Mouse (Mus musculus) liver, embryonic 15.5 days (tissue): ENCODE measurements at regions not wholly inside any gene's neighbourhood (a gene's known extent, or its start where the extent isn't known, plus 50 kb on each side); places are given as distances from the start of the nearest gene placed in this dataset.

Experiments
- ATAC-seq: fragments of 200-750 bp; cut with Nextera tagmentation; 2 replicates; pipeline ENCODE4 v1.8.0; 2017; ENCODE audit warnings: moderate number of reproducible peaks, mild to moderate bottlenecking, moderate library complexity; ENCODE audit not compliant: insufficient read depth
- H3K27ac ChIP-seq: fragments of 300-500 bp; sonication (generic); replicated peaks from 2 replicates; pipeline ENCODE4 v1.5.1; 2015; ENCODE audit warnings: mild to moderate bottlenecking, inconsistent platforms
- H3K27me3 ChIP-seq: fragments of 300-500 bp; sonication (generic); 2 replicates; pipeline ENCODE4 v1.6.1; 2015; ENCODE audit warnings: mild to moderate bottlenecking, inconsistent platforms
- H3K36me3 ChIP-seq: fragments of 300-500 bp; sonication (generic); replicated peaks from 2 replicates; pipeline ENCODE4 v1.6.1; 2015; ENCODE audit warnings: moderate library complexity, mild to moderate bottlenecking, inconsistent platforms
- H3K4me1 ChIP-seq: fragments of 300-500 bp; sonication (generic); replicated peaks from 2 replicates; pipeline ENCODE4 v1.6.1; 2015; ENCODE audit warnings: inconsistent platforms
- H3K4me2 ChIP-seq: fragments of 300-500 bp; sonication (generic); 2 replicates; pipeline ENCODE4 v1.6.1; 2015; ENCODE audit warnings: moderate library complexity, mild to moderate bottlenecking, inconsistent platforms
- H3K4me3 ChIP-seq: fragments of 300-500 bp; sonication (generic); replicated peaks from 2 replicates; pipeline ENCODE4 v1.5.1; 2015; ENCODE audit warnings: mild to moderate bottlenecking, inconsistent platforms
- H3K9ac ChIP-seq: fragments of 300-500 bp; sonication (generic); 2 replicates; pipeline ENCODE4 v1.6.1; 2015; ENCODE audit warnings: moderate library complexity, mild to moderate bottlenecking, inconsistent platforms
- H3K9me3 ChIP-seq: fragments of 300-500 bp; sonication (generic); replicated peaks from 2 replicates; pipeline ENCODE4 v1.6.1; 2016; ENCODE audit warnings: inconsistent platforms
- WGBS: fragments of 180-500 bp; shearing (Covaris S2); methylation state at CpG from one replicate; pipeline ENCODE4 v1.1.7; 2015; ENCODE audit warnings: mixed read lengths; ENCODE audit not compliant: insufficient replicate concordance; 5-methylcytosine and 5-hydroxymethylcytosine counted together

DNA sequence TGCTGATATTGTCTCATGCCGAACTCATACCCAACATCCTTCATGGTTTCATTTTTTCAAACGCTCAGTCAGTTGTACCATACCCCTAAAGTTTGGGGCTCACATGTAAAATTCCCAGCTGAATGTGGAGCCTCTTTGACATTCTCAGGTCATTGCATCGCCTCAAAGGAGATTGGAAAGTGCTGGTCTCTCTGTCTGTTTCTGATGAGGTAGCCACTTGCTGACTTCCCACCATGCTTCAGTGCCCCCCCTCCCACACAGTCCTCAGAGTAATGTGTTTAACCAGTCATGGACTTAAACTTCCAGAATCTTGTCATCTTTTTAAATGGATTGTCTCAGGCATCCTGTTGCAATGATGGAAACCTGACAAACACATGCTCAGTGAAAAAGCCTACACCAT is 220.9 kb upstream of the Cxxc4 start:
- no peaks in the 10 kb centered on the region for H3K4me1 ChIP-seq
- H3K4me3 ChIP-seq = no peak overlapping the region
- no peak overlapping the region for H3K27ac ChIP-seq
- no peaks in the 10 kb centered on the region for H3K9me3 ChIP-seq
- H3K9ac ChIP-seq = no peak overlapping the region
- H3K36me3 ChIP-seq = no peaks in the 10 kb centered on the region
- no peak overlapping the region for H3K4me2 ChIP-seq
- ATAC-seq = no peak
- H3K27me3 ChIP-seq = no peaks in the 10 kb centered on the region
- WGBS = 54% methylated on average over 3 of the region's 3 CpGs

DNA sequence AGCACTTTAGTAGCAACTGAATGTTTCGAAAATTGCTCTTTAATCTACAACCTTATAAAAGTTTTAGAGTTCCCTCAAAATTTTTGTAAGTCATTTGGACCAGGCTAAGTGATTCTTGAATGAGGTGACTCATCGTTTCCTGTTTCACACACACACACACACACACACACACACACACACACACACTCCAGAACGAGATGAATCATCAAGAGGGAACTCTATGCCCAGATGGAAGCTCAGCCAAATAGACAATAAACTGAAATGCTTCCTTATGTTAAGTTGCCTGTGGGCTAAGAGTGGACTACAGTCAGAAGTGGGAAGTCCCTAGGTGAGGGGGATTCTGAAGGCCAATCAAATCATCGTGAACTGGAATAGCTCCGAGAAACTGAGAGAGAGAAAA is 202.4 kb upstream of the Cxxc4 start:
- WGBS = 41% methylated on average over 5 of the region's 5 CpGs
- H3K4me3 ChIP-seq = no peak overlapping the region
- no peaks in the 10 kb centered on the region for H3K4me1 ChIP-seq
- H3K36me3 ChIP-seq = no peaks in the 10 kb centered on the region
- no peak overlapping the region for H3K4me2 ChIP-seq
- H3K9me3 ChIP-seq = no peaks in the 10 kb centered on the region
- ATAC-seq = no peak
- no peak overlapping the region for H3K9ac ChIP-seq
- no peak overlapping the region for H3K27ac ChIP-seq
- no peaks in the 10 kb centered on the region for H3K27me3 ChIP-seq

DNA sequence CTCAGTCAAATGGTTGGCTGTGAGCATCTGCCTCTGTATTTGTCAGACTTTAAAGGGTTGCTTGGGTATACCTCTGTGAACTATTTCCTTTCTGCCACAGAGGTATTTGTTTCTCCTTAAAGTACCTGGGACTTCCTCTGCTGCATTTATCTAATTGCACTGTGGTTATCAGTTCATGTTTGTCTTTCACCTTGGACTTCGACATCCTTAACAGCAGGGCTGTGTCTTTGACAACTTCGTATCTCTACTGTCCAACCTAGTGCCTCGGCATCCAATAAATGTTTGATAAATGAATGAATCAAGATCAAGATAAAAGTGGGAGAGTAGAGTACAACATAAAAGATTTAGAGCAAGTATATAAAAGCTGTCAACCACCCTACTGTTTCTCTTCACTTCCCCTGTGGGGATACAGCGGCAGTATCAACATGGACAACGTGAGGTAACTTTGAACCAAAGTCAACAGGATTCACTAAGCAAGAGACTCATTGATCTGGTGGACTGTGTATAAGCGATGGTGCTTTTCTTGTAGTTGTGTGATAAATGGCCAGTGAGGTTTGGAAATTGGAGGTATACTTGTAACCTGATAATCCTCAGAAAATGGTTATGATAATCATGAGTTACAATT is 199.9 kb upstream of the Cxxc4 start:
- ATAC-seq = no peak
- Histone ChIP-seq H3K4me1 (no peaks in the 10 kb centered on the region), H3K9ac (no peak overlapping the region), H3K4me2 (no peak overlapping the region), H3K4me3 (no peak overlapping the region), H3K36me3 (no peaks in the 10 kb centered on the region), H3K9me3 (no peaks in the 10 kb centered on the region), H3K27me3 (no peaks in the 10 kb centered on the region), H3K27ac (no peak overlapping the region)
- WGBS = 67% methylated on average over 6 of the region's 6 CpGs

DNA sequence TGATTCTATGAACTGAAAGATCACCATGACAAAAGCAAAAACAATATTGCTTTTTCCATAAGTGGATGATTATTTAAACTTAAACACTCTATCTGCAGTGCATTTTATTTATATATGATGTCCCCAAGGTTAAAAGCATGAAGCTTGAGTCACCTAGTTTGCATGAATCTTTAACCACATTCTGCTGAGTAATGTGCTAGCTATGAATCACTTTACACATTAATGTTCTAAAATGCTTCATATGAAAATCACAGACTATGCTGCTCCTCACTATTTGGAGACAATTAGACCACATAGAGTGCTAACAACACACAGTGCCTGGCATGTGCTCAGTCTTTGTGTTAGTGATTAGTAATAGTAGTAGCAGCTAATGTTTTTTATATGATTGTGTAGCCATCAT is 185.6 kb upstream of the Cxxc4 start:
- no peak for ATAC-seq
- no peaks in the 10 kb centered on the region for H3K4me1 ChIP-seq
- H3K27ac ChIP-seq = no peak overlapping the region
- no peaks in the 10 kb centered on the region for H3K27me3 ChIP-seq
- H3K4me2 ChIP-seq = no peak overlapping the region
- no peak overlapping the region for H3K9ac ChIP-seq
- H3K4me3 ChIP-seq = no peak overlapping the region
- H3K9me3 ChIP-seq = no peaks in the 10 kb centered on the region
- H3K36me3 ChIP-seq = no peaks in the 10 kb centered on the region

DNA sequence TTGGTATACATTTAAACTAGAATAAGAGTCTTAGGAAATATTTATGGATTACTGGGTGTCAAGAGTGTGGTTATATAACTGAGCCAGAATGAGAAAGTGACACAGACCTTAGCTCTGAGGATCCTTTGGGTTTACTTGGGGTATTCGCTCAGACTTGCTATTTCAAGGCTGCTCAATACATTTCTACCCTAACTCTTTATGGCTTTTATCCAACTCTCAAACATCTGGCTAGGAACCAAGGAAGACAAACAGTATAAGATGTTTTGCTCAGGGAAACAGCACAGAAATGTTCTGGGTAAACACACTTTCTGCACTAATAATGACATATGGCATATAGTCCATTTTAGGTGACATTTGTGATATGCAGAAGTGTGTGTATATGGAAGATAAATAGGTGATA is 153.8 kb upstream of the Cxxc4 start:
- 63% methylated on average over 1 of the region's 1 CpGs for WGBS
- H3K4me3 ChIP-seq = no peak overlapping the region
- H3K9me3 ChIP-seq = no peaks in the 10 kb centered on the region
- H3K36me3 ChIP-seq = no peaks in the 10 kb centered on the region
- no peaks in the 10 kb centered on the region for H3K27me3 ChIP-seq
- H3K4me1 ChIP-seq = no peaks in the 10 kb centered on the region
- H3K27ac ChIP-seq = no peak overlapping the region
- no peak overlapping the region for H3K9ac ChIP-seq
- ATAC-seq = no peak
- H3K4me2 ChIP-seq = no peak overlapping the region

DNA sequence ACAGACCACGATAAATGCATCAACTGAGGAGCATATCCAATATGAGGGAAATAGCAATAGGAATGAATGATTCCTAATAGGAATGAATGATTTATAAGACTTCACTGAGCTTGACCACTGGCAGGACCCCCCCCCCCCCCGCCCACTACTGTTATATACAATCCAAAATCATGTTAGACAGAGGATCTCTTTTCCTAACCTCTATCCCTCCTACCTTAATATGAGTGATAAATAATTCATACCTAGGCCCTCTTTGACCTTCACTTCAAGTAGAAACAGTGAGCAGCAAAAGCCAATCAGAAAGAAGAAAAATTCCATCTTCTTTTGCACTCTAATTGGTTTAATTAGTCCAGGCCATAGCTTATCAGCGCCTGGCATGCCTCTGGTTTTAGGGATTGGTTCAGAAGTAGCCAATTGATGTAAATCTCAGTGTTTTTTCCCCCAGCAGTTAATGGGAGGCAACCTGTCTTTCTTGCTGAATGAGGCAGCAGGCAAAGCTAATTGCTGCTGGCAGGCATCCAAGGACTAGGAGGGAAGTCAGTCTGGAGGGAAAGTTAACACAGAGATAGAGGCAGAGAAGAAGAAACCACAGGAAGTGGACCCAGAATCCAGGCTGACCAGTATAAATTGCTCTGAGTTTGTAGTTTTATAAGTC is 136.7 kb upstream of the Cxxc4 start:
- WGBS = 47% methylated on average over 3 of the region's 3 CpGs
- Histone ChIP-seq H3K9ac (no peak overlapping the region), H3K4me3 (no peak overlapping the region), H3K27ac (no peak overlapping the region), H3K9me3 (no peaks in the 10 kb centered on the region), H3K4me1 (no peaks in the 10 kb centered on the region), H3K27me3 (no peaks in the 10 kb centered on the region), H3K4me2 (no peak overlapping the region), H3K36me3 (no peaks in the 10 kb centered on the region)
- ATAC-seq = no peak

DNA sequence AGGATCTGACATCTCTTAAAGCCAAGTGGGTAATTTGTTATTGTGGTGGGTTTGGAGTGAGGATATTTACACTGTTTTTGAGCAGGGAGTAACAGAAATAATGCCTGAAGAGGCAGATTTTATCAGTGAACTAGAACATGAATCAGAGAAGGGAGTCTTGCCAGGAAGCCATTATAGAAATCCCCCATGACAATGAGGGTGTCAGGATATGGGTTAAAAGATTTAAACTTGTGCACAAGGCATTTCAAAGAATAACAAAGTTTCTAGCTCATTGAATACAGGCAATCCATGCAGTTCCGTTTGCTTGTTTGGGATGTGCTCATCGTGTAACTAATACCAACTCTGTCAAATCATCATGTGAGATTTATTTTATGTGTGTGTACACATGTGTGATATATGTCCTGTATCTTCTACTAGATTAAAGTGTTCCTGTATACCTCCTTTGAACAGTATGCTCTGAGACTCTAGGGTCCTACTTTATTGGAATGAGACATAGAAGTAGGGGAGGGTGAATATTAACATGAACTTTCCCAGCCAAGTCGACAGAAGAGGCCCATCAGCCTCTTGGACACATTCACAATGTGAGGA is 134.0 kb upstream of the Cxxc4 start:
- no peaks in the 10 kb centered on the region for H3K36me3 ChIP-seq
- H3K4me2 ChIP-seq = no peak overlapping the region
- no peaks in the 10 kb centered on the region for H3K9me3 ChIP-seq
- WGBS = 60% methylated on average over 3 of the region's 3 CpGs
- no peak overlapping the region for H3K9ac ChIP-seq
- H3K27ac ChIP-seq = no peak overlapping the region
- no peaks in the 10 kb centered on the region for H3K4me1 ChIP-seq
- H3K27me3 ChIP-seq = no peaks in the 10 kb centered on the region
- ATAC-seq = no peak
- no peak overlapping the region for H3K4me3 ChIP-seq

DNA sequence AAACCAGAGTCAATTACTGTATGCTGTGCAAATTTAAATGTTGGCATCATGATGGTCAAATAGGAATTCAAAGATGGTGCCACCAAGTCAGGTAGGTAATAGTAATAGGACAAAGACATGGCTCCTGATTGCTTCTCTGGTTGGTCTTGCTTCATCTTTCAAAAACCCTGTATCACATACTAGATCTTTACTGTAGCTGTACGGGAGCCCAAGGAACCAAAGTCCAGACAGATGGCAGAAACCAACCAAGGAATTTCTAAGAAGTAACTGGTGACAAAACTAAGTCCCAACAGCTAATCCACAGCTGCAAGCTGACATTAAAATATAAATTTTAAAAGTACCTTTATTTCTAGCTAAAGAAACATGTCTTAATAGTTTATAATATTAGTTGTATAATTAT is 131.7 kb upstream of the Cxxc4 start:
- H3K27ac ChIP-seq = no peak overlapping the region
- H3K4me2 ChIP-seq = no peak overlapping the region
- no peaks in the 10 kb centered on the region for H3K4me1 ChIP-seq
- H3K27me3 ChIP-seq = no peaks in the 10 kb centered on the region
- no peaks in the 10 kb centered on the region for H3K36me3 ChIP-seq
- no peak overlapping the region for H3K9ac ChIP-seq
- no peak for ATAC-seq
- H3K9me3 ChIP-seq = no peaks in the 10 kb centered on the region
- WGBS = 52% methylated on average over 1 of the region's 1 CpGs
- no peak overlapping the region for H3K4me3 ChIP-seq

DNA sequence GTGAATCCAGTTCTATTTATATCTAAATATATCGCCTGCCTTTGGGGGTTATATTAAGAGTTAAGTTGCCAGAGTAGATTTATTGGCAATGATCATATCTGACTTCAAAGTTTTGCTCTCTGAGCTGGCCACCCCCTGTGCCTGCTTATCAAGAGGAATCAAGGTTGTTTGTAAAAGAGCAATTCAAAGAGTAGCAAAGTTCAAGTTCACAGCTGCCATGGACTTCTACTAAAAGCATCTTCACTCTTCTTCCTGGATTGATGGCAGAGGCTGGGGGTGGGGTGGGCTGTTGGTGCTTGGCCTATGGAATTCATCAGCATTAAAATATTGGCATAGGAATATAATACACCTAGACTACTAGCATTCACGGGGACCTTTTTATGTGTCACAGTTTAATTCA is 131.2 kb upstream of the Cxxc4 start:
- no peaks in the 10 kb centered on the region for H3K36me3 ChIP-seq
- H3K27me3 ChIP-seq = no peaks in the 10 kb centered on the region
- H3K4me3 ChIP-seq = no peak overlapping the region
- no peaks in the 10 kb centered on the region for H3K4me1 ChIP-seq
- no peaks in the 10 kb centered on the region for H3K9me3 ChIP-seq
- H3K9ac ChIP-seq = no peak overlapping the region
- no peak for ATAC-seq
- 60% methylated on average over 2 of the region's 2 CpGs for WGBS
- no peak overlapping the region for H3K27ac ChIP-seq
- no peak overlapping the region for H3K4me2 ChIP-seq

DNA sequence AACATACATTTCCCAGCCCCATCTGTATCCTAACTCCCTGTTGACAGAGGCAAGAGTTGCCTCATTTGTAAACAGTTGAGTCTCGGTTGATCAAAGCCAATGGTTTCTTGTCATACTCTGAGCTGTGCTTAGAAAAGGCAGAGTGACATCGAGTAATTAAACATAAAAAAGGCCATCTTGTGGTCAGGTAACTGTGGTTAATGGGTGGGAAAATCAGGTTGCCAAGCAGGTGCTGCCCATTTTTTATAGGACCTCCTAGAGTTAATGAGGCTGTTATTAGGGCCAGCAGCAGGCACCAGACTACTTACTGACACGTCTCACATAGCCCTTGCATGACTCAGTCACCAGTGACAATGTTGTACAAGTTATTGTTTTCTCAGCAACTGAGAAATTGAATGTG is 130.7 kb upstream of the Cxxc4 start:
- WGBS = 50% methylated on average over 3 of the region's 3 CpGs
- Histone ChIP-seq H3K9ac (no peak overlapping the region), H3K4me3 (no peak overlapping the region), H3K4me2 (no peak overlapping the region), H3K36me3 (no peaks in the 10 kb centered on the region), H3K27me3 (no peaks in the 10 kb centered on the region), H3K9me3 (no peaks in the 10 kb centered on the region), H3K27ac (no peak overlapping the region), H3K4me1 (no peaks in the 10 kb centered on the region)
- ATAC-seq = no peak

DNA sequence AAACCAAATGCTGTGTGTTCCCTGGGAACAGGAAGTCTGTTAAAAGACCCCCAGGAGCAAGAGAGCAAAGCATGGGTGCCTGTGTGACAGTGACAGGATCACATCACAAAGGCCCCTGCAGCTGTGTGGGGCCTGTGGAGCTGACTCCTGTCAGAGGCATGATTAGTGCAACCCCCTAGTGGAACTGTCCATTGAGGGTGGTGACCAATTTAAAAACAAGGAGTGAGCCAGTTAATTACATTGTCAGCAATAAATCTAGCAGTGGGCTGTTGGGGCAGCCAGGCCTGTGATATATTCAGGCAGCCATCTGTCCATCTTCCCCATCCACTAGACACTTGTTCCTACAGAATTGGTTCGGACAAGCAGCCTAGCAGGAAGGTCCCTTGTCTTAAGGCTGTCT is 121.8 kb upstream of the Cxxc4 start:
- no peaks in the 10 kb centered on the region for H3K4me1 ChIP-seq
- ATAC-seq = no peak
- H3K4me3 ChIP-seq = no peak overlapping the region
- H3K36me3 ChIP-seq = no peaks in the 10 kb centered on the region
- no peaks in the 10 kb centered on the region for H3K9me3 ChIP-seq
- no peaks in the 10 kb centered on the region for H3K27me3 ChIP-seq
- H3K4me2 ChIP-seq = no peak overlapping the region
- H3K9ac ChIP-seq = no peak overlapping the region
- no peak overlapping the region for H3K27ac ChIP-seq
- 48% methylated on average over 1 of the region's 1 CpGs for WGBS

DNA sequence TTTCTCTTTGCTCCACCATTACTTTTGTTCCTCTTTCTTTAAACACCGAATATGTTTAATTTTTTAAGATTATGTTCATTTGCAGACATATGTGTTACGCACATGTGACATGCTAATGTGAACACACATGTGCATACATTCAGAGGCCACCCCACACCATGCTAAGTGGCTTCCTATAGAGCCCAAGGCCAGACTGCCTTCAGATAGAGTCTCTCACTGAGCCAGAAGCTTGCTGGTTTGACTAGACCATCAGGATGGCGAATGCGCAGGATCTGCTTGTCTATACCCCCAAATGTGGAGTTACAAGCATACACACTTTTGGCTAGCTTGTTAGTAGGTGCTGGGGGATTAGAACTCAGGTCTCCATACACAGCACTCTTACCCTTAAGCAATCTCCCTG is 121.3 kb upstream of the Cxxc4 start:
- H3K36me3 ChIP-seq = no peaks in the 10 kb centered on the region
- H3K9ac ChIP-seq = no peak overlapping the region
- no peak overlapping the region for H3K4me2 ChIP-seq
- no peaks in the 10 kb centered on the region for H3K4me1 ChIP-seq
- H3K9me3 ChIP-seq = no peaks in the 10 kb centered on the region
- WGBS = 75% methylated on average over 4 of the region's 4 CpGs
- no peak overlapping the region for H3K27ac ChIP-seq
- ATAC-seq = no peak
- no peaks in the 10 kb centered on the region for H3K27me3 ChIP-seq
- H3K4me3 ChIP-seq = no peak overlapping the region
